Mouse (Mus musculus) gastrocnemius, postnatal 4 days (tissue): ENCODE measurements around the gene Snn. TPM values are rescaled to one million over a fixed set of nuclear protein-coding genes. Genes with fewer than 3 reads are reported as not detected.
"Not testable (repeated sequence)": the region's sequence is repeated elsewhere in the genome, so short reads cannot be mapped to it uniquely, and the experiment has no call there.

Experiments used
- DNase-seq, 2 experiments: peaks; one replicate each; pipeline ENCODE4 v3.0.0; 2021 to 2022; ENCODE audit warnings: low spot score in 2 of 2, mixed read lengths in 2 of 2
- long read RNA-seq, 2 experiments: library from polyadenylated mRNA; stranded (forward); transcript quantifications; one replicate each; pipeline ENCODE4 v2.0.0; 2021
- total RNA-seq, 2 experiments: library from RNA; stranded (reverse); gene quantifications; 2 replicates each; pipeline ENCODE4 v1.2.3; 2021

The Snn gene
- 10 to 100 TPM; 27.8 to 31.6 TPM for total RNA-seq
- long read RNA-seq, experiment 1, transcript Snn-201 (2 exons, 2,872 nt), result major isoform, 19 of 23 reads
- long read RNA-seq, experiment 1, partial matches to known transcripts, result 4 of 23 reads
- long read RNA-seq, experiment 1, other reads (novel, unspliced or antisense), result 0 of 23 reads
- long read RNA-seq, experiment 2, transcript Snn-201 (2 exons, 2,872 nt), result major isoform, 21 of 30 reads
- long read RNA-seq, experiment 2, partial matches to known transcripts, result 0 of 30 reads
- long read RNA-seq, experiment 2, other reads (novel, unspliced or antisense), result 9 of 30 reads

DNA sequence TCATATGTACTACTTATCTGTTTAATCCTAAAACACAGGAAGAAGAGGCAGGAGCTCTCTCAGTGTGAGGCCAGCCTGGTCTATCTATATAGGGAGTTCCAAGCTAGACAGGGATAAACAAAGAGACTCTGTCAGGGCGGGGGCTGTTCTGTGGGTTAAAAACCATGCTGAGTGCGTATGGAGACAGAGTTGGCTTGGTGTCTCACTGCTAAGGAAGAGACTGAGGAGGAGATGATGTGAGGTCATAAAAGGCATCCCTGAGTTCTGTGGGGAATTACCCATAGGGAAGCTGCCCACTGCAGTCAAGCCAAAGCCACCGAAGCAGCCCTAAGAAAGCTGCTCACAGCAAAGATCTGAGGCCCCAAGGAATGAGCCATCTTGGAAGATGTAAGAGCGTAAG is at the start of gene Snn:
Snn (plus strand) TSS at position 301 of the 400 bp plus-strand sequence.
- no peak for DNase-seq

GRCm38 (mm10) chr16:11011206-11011605 is 49.5 kb upstream of the Snn start:
- no peak for DNase-seq

- no peak for DNase-seq
These were observed 48.8 kb upstream of the Snn start for GRCm38 (mm10) chr16:11011939-11012338.

DNA sequence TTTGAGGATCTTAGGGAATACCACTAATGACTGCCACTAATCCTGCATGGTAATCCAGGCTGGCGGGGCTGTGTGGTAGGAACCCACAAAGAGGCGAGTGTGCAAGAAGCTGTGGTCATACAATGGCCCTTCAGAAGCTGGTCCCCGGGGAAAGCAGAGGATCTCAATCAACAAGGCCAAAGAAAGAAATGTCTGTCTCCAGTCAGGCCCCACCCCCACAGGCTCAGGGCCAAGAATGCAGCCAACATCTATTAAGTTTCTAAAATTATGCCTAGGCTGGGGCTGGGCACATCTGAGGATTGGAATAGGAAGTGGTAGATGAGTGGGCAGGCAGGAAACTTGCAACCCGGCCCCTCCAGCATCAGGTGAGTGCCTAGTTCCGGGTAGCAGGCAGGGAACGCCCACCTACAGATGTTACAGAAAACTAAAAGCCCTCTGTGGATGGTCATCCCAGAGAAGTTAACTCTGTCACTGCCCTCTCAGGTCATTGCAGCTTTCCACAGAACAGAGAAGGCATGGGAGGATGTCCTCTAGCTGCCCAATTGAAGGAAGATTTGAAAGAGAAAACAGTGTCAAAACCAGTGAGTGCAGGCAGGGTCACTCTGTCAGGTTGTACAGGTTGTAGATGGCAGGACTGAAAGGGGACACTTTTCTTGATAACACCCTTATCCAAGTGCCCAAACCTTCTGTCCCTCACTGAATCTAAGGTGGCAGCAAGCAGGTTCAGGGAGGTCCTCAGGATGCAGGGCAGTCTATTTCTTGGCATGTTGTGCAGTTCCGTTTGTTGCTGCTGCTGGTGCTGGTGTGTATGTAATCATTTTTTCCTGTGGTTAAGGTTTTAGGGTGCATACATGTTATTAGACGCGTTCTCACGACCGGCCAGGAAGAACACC is 47.9 kb upstream of the Snn start:
- DNase-seq, result peak in 1 of 2 experiments; percentile 63

GRCm38 (mm10) chr16:11013464-11014147 is 47.1 kb upstream of the Snn start:
- DNase-seq, result not testable (repeated sequence)

DNA sequence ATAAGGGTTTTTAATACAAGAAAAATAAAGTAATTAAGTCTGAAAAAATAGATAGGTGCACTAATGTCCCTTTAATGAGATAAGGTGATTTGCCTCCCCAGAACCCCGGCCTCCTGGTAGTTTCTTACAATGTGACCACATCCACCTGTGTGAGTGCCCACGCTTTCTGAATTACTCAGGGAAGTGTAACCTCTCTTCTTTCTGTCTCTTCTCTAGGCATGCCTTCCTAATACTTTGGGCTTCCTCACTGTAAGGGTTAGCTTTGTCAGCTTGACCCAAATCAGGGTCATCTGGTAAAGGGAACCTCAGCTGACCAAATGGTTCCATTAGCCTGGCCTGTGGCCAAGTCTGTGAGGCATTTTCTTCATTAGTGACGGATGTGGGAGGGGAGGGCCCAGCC is 46.3 kb upstream of the Snn start:
- DNase-seq, result no peak

- DNase-seq, result no peak
These were observed 44.4 kb upstream of the Snn start for GRCm38 (mm10) chr16:11016353-11016752.

GRCm38 (mm10) chr16:11017807-11018595 is 42.7 kb upstream of the Snn start:
- DNase-seq, result no peak

DNA sequence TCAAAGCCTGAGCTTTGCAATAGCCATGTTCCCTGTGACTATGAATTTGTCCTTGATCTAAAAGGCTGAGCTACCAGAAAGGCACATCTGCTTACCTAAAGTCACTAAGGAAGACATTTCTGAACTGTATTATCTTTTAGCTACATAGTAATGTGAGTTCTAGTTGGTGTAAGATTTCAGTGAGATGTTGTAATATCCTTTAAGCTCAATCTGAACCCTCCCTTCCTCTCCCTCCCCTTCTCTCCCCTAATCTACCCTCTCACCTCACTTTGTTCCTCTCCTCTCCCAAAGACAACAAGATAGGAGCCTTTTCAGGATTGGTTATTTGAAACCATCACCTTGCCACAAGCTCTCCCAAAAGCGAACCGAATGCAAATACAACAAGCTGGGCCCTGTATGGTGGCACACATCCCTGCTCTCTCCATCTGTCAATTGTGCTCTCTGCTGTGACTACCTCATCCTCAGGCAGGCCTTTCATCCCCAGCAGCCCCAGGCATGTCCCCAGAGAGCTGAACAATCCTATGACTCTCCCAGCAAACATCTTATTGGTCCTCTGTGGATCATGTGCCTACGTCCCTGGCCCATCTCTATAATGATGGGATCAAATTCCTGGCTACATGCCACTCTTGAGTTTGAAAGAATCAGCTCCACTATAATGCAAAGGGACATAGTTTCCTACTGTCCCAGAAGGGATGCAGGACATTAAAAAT is 39.2 kb upstream of the Snn start:
- DNase-seq, result no peak

- DNase-seq, result no peak
These were observed 38.6 kb upstream of the Snn start for GRCm38 (mm10) chr16:11022113-11022489.

- DNase-seq, result no peak
These were observed 37.1 kb upstream of the Snn start for GRCm38 (mm10) chr16:11023618-11024017.

- peak in 1 of 2 experiments; percentile 48 for DNase-seq
These were observed 35.9 kb upstream of the Snn start for GRCm38 (mm10) chr16:11024841-11025240.

GRCm38 (mm10) chr16:11028206-11028605 is 32.5 kb upstream of the Snn start:
- DNase-seq, result no peak

DNA sequence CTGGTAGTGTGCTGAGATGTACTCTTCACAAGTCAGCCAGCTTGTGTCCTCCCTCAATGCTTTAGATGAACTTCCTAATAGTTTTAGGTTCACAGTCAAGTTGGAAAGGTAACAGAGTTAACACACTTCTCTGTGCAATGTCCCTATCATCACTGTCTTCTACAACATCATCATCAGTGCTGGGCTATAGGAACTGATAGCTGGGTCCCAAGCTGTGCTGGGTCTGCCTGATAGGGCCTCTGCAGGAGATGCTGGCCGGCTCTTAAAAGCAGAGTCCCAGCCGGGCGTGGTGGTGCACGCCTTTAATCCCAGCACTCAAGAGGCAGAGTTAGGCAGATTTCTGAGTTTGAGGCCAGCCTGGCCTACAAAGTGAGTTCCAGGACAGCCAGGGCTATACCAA is 29.9 kb upstream of the Snn start:
- DNase-seq, result no peak

GRCm38 (mm10) chr16:11031320-11031719 is 29.4 kb upstream of the Snn start:
- DNase-seq, result no peak

DNA sequence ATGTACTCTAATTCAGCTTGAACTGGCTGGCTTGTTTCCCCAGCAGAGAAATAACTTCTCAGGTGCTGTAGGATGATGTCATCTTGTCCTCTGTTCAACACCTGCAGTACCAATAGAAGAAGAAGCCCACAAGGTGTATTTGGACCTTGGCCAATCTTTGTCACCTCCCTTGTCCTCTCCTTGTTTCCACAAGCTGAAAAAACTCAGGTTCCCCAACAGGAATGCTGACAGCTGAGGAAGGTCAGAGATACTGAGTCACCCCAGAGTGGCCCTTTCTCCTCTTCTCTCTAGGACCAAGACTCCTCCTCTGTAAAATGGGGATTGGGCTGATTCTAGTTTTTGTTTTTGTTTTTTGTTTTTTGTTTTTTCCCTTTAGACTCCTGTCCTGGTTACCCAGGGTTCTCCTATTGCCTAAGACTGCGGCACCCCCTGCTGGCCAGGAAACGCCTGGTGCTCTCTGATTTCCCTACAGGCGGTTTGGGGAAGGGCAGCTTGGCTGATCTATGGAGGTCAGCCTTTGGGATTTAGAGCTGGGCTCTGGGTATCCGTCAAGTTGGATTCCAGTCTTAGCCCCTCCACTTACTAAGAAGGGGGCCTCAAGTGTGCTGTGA is 26.4 kb upstream of the Snn start:
- peak; percentile 79 to 87 for DNase-seq

DNA sequence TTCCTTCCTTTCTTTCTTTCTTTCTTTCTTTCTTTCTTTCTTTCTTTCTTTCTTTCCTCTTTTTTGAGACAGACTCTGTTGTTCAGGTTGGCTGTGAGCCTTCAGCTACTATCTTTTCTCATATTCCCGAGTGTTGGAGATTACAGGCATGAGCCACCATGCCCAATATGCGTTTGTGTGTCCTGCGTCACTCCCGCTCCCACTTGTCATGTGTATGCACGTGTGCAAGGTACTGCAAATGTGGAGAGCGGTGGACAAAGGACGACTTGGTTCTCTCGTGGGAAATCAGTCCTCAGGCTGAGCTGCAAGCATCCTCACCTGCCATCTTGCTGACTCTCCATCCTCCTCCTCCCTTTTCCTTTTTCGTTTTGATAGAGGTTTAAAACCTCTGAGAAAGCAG is 25.5 kb upstream of the Snn start:
- no peak for DNase-seq

GRCm38 (mm10) chr16:11035790-11036431 is 24.8 kb upstream of the Snn start:
- peak; percentile 50 to 72 for DNase-seq

DNA sequence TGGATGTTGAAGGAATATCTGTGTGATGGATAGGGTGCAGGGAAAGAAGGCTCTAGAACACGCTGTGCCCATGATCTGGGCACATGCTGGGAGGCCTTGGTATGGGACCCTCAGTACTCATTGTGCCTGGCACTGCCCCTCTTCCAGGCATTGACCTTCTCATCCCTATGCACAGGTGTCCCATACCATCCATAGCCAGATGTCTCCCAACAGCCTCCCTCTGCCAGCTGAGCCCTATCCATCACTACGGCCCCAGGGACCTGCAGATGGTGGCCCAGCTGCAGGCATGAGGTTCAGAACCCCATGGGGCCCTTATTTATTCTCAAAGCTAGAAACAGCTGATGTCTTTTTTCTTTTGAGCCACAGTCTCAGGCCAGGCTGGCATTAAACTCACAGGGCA is 20.1 kb upstream of the Snn start:
- DNase-seq, result no peak
